Mouse (Mus musculus) cortical plate, adult 2 months (tissue): ENCODE data around the gene Slc39a1.

ENCODE experiments used
- CTCF ChIP-seq: fragments of 200-500 bp; IDR thresholded peaks from 2 replicates; pipeline ENCODE4 v1.5.1; 2011; ENCODE audit warnings: mild to moderate bottlenecking, control low read depth, low read length; ENCODE audit not compliant: insufficient read depth; ENCODE audit errors: extremely low read depth
- POLR2A ChIP-seq: fragments of 200-500 bp; IDR thresholded peaks from 2 replicates; pipeline ENCODE4 v1.6.1; 2011; ENCODE audit warnings: mild to moderate bottlenecking, low read length, control low read depth; ENCODE audit not compliant: insufficient read depth; ENCODE audit errors: extremely low read depth

- no peak for TF ChIP-seq CTCF
- no peak for TF ChIP-seq POLR2A
Measured at GRCm38 (mm10) chr3:90268971-90269370, 21.0 kb downstream of the Slc39a1 start.
